ENCODE assay signal across 9 mouse cellular contexts in genomic region chr1:66226372-66227368, GRCm38 (mm10). TPM values are rescaled to one million over a fixed set of nuclear protein-coding genes. Genes with fewer than 3 reads are reported as not detected.
DNase-seq lines count a peak whose midpoint lies in the region; ATAC-seq and TF ChIP-seq lines count a peak whose summit lies in the region.
"Had no signal": no experiment of that assay in that cellular context is flagged by ENCODE, and none has a peak within 500 bp of the region (broad histone marks: within the 10 kb centered on the region; RNA-seq: fewer than 3 reads in every experiment).

No protein-coding gene starts in this region.

- no peaks in the 10 kb centered on the region for H3K36me3 ChIP-seq in limb, embryonic 12.5 days
- no peaks in the 10 kb centered on the region for H3K36me3 ChIP-seq in limb, embryonic 10.5 days
- H3K36me3 ChIP-seq: limb, embryonic 13.5 days had no signal

- ATAC-seq in limb, embryonic 12.5 days (ENCODE audit: insufficient number of reproducible peaks, insufficient read depth, low FRiP score, low TSS enrichment, low read depth), result no peak

- H3K4me1 ChIP-seq in limb, embryonic 12.5 days (replicated peaks), result 0 out of 2 replicates have a peak, but pooled peaks cover 4% of the 10 kb centered on the region
- no peaks in the 10 kb centered on the region for H3K4me1 ChIP-seq in limb, embryonic 10.5 days

- H3K27me3 ChIP-seq in limb, embryonic 12.5 days, result no peaks in the 10 kb centered on the region
- no peaks in the 10 kb centered on the region for H3K27me3 ChIP-seq in limb, embryonic 10.5 days (ENCODE audit: low read depth, poor library complexity, severe bottlenecking)
- H3K27me3 ChIP-seq: limb, embryonic 13.5 days had no signal

- intact Hi-C loops in left cerebral cortex, adult 2 months (cut with DNase I), result no loop called here

- 0 out of 2 replicates have a peak overlapping the region, but pooled peaks have one; percentile 4 for H3K27ac ChIP-seq in limb, embryonic 12.5 days
- no peak overlapping the region for H3K27ac ChIP-seq in limb, embryonic 10.5 days
- H3K27ac ChIP-seq in left cerebral cortex, adult 2 months, result no peak overlapping the region
- H3K27ac ChIP-seq: limb, embryonic 13.5 days had no signal

- no peak overlapping the region for H3K4me2 ChIP-seq in limb, embryonic 12.5 days
- H3K4me2 ChIP-seq: limb, embryonic 13.5 days had no signal

- TF ChIP-seq CTCF in left cerebral cortex, adult 2 months (IDR thresholded peaks at IDR 0.05), result no peak

- no peak overlapping the region for H3K4me3 ChIP-seq in limb, embryonic 12.5 days (replicated peaks)
- no peak overlapping the region for H3K4me3 ChIP-seq in limb, embryonic 10.5 days
- no peak overlapping the region for H3K4me3 ChIP-seq in left cerebral cortex, adult 2 months
- H3K4me3 ChIP-seq: limb, embryonic 13.5 days had no signal

- H3K9me3 ChIP-seq in limb, embryonic 12.5 days, result no peaks in the 10 kb centered on the region
- H3K9me3 ChIP-seq in limb, embryonic 10.5 days (replicated peaks), result no peaks in the 10 kb centered on the region
- H3K9me3 ChIP-seq: limb, embryonic 13.5 days had no signal

- no peak for DNase-seq in limb, embryonic 10.5 days (ENCODE audit: low spot score)
- DNase-seq in brain, adult 2 months (ENCODE audit: low read depth, low spot score), result peak; percentile 91
- DNase-seq in cerebellum, postnatal 25 days, result peak; percentile 78 to 87
- DNase-seq in lung, postnatal 10 days, result peak; percentile 19
- no peak for DNase-seq in spleen, postnatal 14 days (ENCODE audit: low spot score in 2 of 2)
- no peak for DNase-seq in left cerebral cortex, adult 2 months (ENCODE audit: extremely low spot score in 1 of 2, low spot score in 2 of 2)
- DNase-seq in spleen, adult 12 weeks (ENCODE audit: low spot score), result no peak

- no peak overlapping the region for H3K9ac ChIP-seq in limb, embryonic 12.5 days (replicated peaks)
- H3K9ac ChIP-seq: limb, embryonic 13.5 days had no signal

- WGBS in limb, embryonic 12.5 days, result 71% methylated on average over 7 of the region's 7 CpGs
- 76% methylated on average over 7 of the region's 7 CpGs for WGBS in limb, embryonic 10.5 days

RNA-seq across cellular contexts. Expression of gene Map2, which starts 51.6 kb away (rescaled TPM):
- polyA plus RNA-seq in limb, embryonic 12.5 days (2016; fragmentation: Nextera tagmentation; extraction: Ambion mirVana), result 28.3 and 32.7 TPM in 2 replicates
- polyA plus RNA-seq in limb, embryonic 10.5 days (2016; fragmentation: Nextera tagmentation; extraction: Ambion mirVana), result 11.2 and 14.8 TPM in 2 replicates
- total RNA-seq in left cerebral cortex, adult 2 months (2021), result 1,000 to 10,000 TPM; 1,064 to 1,130 TPM

Comparison
In these comparisons a context has a peak if more than half of its experiments do, and no peak if none do; other contexts are left out.
1. DNase-seq: peak in brain, adult 2 months (single experiment), cerebellum, postnatal 25 days (2 of 2) and lung, postnatal 10 days (single experiment); none in limb, embryonic 10.5 days (single experiment), spleen, postnatal 14 days (0 of 2), left cerebral cortex, adult 2 months (0 of 2) and spleen, adult 12 weeks (single experiment).